Mouse (Mus musculus) spleen, adult 12 weeks (tissue): ENCODE measurements around the gene Tet2.

Experiments used
- DNase-seq: peaks from one replicate; pipeline ENCODE4 v3.0.0; 2022; ENCODE audit warnings: low spot score

The Tet2 gene

GRCm38 (mm10) chr3:133517406-133517805 lies 27.5 kb downstream of the Tet2 start:
- DNase-seq = no peak

GRCm38 (mm10) chr3:133516137-133516536 lies 28.8 kb downstream of the Tet2 start:
- DNase-seq = no peak

- no peak for DNase-seq
Measured at GRCm38 (mm10) chr3:133515204-133515969, 29.6 kb downstream of the Tet2 start.

- no peak for DNase-seq
Measured at GRCm38 (mm10) chr3:133514290-133514689, 30.6 kb downstream of the Tet2 start.

- no peak for DNase-seq
Measured at GRCm38 (mm10) chr3:133513475-133513874, 31.5 kb downstream of the Tet2 start.

- DNase-seq = no peak
Measured at GRCm38 (mm10) chr3:133510368-133510767, 34.6 kb downstream of the Tet2 start.

GRCm38 (mm10) chr3:133509796-133510195 lies 35.1 kb downstream of the Tet2 start:
- DNase-seq = no peak

- no peak for DNase-seq
Measured at GRCm38 (mm10) chr3:133508881-133509280, 36.1 kb downstream of the Tet2 start.

GRCm38 (mm10) chr3:133506289-133506954 lies 38.5 kb downstream of the Tet2 start:
- DNase-seq = no peak

GRCm38 (mm10) chr3:133496953-133497352 lies 48.0 kb downstream of the Tet2 start:
- DNase-seq = no peak

- DNase-seq = no peak
Measured at GRCm38 (mm10) chr3:133491370-133491769, 53.6 kb downstream of the Tet2 start.

- DNase-seq = no peak
Measured at GRCm38 (mm10) chr3:133488022-133488725, 56.8 kb downstream of the Tet2 start.

- DNase-seq = no peak
Measured at GRCm38 (mm10) chr3:133482887-133483286, 62.1 kb downstream of the Tet2 start.

GRCm38 (mm10) chr3:133478987-133479386 lies 66.0 kb downstream of the Tet2 start:
- no peak for DNase-seq

GRCm38 (mm10) chr3:133473781-133474180 lies 71.2 kb downstream of the Tet2 start:
- DNase-seq = no peak

- DNase-seq = no peak
Measured at GRCm38 (mm10) chr3:133471101-133471500, 73.8 kb downstream of the Tet2 start.

GRCm38 (mm10) chr3:133468883-133469282 lies 76.1 kb downstream of the Tet2 start:
- DNase-seq = no peak

GRCm38 (mm10) chr3:133463233-133463632 lies 81.7 kb downstream of the Tet2 start:
- DNase-seq = no peak

GRCm38 (mm10) chr3:133462485-133462884 lies 82.5 kb downstream of the Tet2 start:
- DNase-seq = no peak

- no peak for DNase-seq
Measured at GRCm38 (mm10) chr3:133462059-133462458, 82.9 kb downstream of the Tet2 start.

- DNase-seq = no peak
Measured at GRCm38 (mm10) chr3:133459174-133459573, 85.8 kb downstream of the Tet2 start.

- DNase-seq = no peak
Measured at GRCm38 (mm10) chr3:133453896-133454295, 91.0 kb downstream of the Tet2 start.

- no peak for DNase-seq
Measured at GRCm38 (mm10) chr3:133436919-133437320, 108.0 kb downstream of the Tet2 start.
